Mouse (Mus musculus): ENCODE results near the gene Sec16a.

The Sec16a gene

GRCm38 (mm10) chr2:26478685-26479205, 33.7 kb upstream of the Sec16a start:
- Histone ChIP-seq H3K9me3 (ENCODE audit: low read length) (no peaks in the 10 kb centered on the region), H3K4me1 (replicated peaks; ENCODE audit: low read depth, low read length) (peaks cover 28% of the 10 kb centered on the region), H3K36me3 (ENCODE audit: insufficient read depth, low read length) (peaks cover 99% of the 10 kb centered on the region), H3K27me3 (ENCODE audit: insufficient read depth, low read length) (no peaks in the 10 kb centered on the region), H3K4me3 (replicated peaks; ENCODE audit: low read length) (no peak overlapping the region)
- no peak for TF ChIP-seq NANOG (IDR thresholded peaks at IDR 0.05; ENCODE audit: borderline replicate concordance, low read length)
- no peak for TF ChIP-seq CTCF (conservative IDR thresholded peaks at IDR 0.05; ENCODE audit: low read length)
- TF ChIP-seq POU5F1 (IDR thresholded peaks at IDR 0.05; ENCODE audit: borderline replicate concordance, low read length), result no peak

GRCm38 (mm10) chr2:26477911-26478310, 32.9 kb upstream of the Sec16a start:
- Histone ChIP-seq H3K4me1 (replicated peaks; ENCODE audit: low read depth, low read length) (peaks cover 20% of the 10 kb centered on the region), H3K27me3 (ENCODE audit: insufficient read depth, low read length) (no peaks in the 10 kb centered on the region), H3K4me3 (replicated peaks; ENCODE audit: low read length) (no peak overlapping the region), H3K9me3 (ENCODE audit: low read length) (no peaks in the 10 kb centered on the region), H3K36me3 (ENCODE audit: insufficient read depth, low read length) (peaks cover 99% of the 10 kb centered on the region)
- TF ChIP-seq NANOG (IDR thresholded peaks at IDR 0.05; ENCODE audit: borderline replicate concordance, low read length), result no peak
- no peak for TF ChIP-seq CTCF (conservative IDR thresholded peaks at IDR 0.05; ENCODE audit: low read length)
- no peak for TF ChIP-seq POU5F1 (IDR thresholded peaks at IDR 0.05; ENCODE audit: borderline replicate concordance, low read length)

- Histone ChIP-seq H3K4me3 (replicated peaks; ENCODE audit: low read length) (no peak overlapping the region), H3K27me3 (ENCODE audit: insufficient read depth, low read length) (no peaks in the 10 kb centered on the region), H3K4me1 (replicated peaks; ENCODE audit: low read depth, low read length) (peaks cover 12% of the 10 kb centered on the region), H3K9me3 (ENCODE audit: low read length) (no peaks in the 10 kb centered on the region), H3K36me3 (ENCODE audit: insufficient read depth, low read length) (peaks cover 99% of the 10 kb centered on the region)
- TF ChIP-seq CTCF (conservative IDR thresholded peaks at IDR 0.05; ENCODE audit: low read length) (no peak), POU5F1 (IDR thresholded peaks at IDR 0.05; ENCODE audit: borderline replicate concordance, low read length) (no peak), NANOG (IDR thresholded peaks at IDR 0.05; ENCODE audit: borderline replicate concordance, low read length) (no peak)
These were observed 30.8 kb upstream of the Sec16a start for GRCm38 (mm10) chr2:26475505-26476430.

GRCm38 (mm10) chr2:26474789-26475504, 29.9 kb upstream of the Sec16a start:
- Histone ChIP-seq H3K9me3 (ENCODE audit: low read length) (no peaks in the 10 kb centered on the region), H3K27me3 (ENCODE audit: insufficient read depth, low read length) (no peaks in the 10 kb centered on the region)
- TF ChIP-seq POU5F1 (IDR thresholded peaks at IDR 0.05; ENCODE audit: borderline replicate concordance, low read length), result no peak
- TF ChIP-seq NANOG (IDR thresholded peaks at IDR 0.05; ENCODE audit: borderline replicate concordance, low read length), result no peak
- TF ChIP-seq CTCF (conservative IDR thresholded peaks at IDR 0.05; ENCODE audit: low read length), result no peak

GRCm38 (mm10) chr2:26472312-26473090, 27.5 kb upstream of the Sec16a start:
- Histone ChIP-seq H3K27me3 (ENCODE audit: insufficient read depth, low read length) (no peaks in the 10 kb centered on the region), H3K4me3 (replicated peaks; ENCODE audit: low read length) (no peak overlapping the region), H3K36me3 (ENCODE audit: insufficient read depth, low read length) (peaks cover 100% of the 10 kb centered on the region), H3K4me1 (replicated peaks; ENCODE audit: low read depth, low read length) (peaks cover 14% of the 10 kb centered on the region), H3K9me3 (ENCODE audit: low read length) (no peaks in the 10 kb centered on the region)
- TF ChIP-seq CTCF (conservative IDR thresholded peaks at IDR 0.05; ENCODE audit: low read length) (no peak), NANOG (IDR thresholded peaks at IDR 0.05; ENCODE audit: borderline replicate concordance, low read length) (no peak), POU5F1 (IDR thresholded peaks at IDR 0.05; ENCODE audit: borderline replicate concordance, low read length) (no peak)

More at GRCm38 (mm10) chr2:26474789-26475504, 29.9 kb upstream of the Sec16a start:
- peaks cover 100% of the 10 kb centered on the region for H3K36me3 ChIP-seq (ENCODE audit: insufficient read depth, low read length)
- H3K4me1 ChIP-seq (replicated peaks; ENCODE audit: low read depth, low read length), result peaks cover 14% of the 10 kb centered on the region
- H3K4me3 ChIP-seq (replicated peaks; ENCODE audit: low read length), result no peak overlapping the region

- Histone ChIP-seq H3K9me3 (ENCODE audit: low read length) (no peaks in the 10 kb centered on the region), H3K27me3 (ENCODE audit: insufficient read depth, low read length) (no peaks in the 10 kb centered on the region), H3K4me3 (replicated peaks; ENCODE audit: low read length) (no peak overlapping the region), H3K36me3 (ENCODE audit: insufficient read depth, low read length) (peaks cover 100% of the 10 kb centered on the region), H3K4me1 (replicated peaks; ENCODE audit: low read depth, low read length) (peaks cover 14% of the 10 kb centered on the region)
- TF ChIP-seq POU5F1 (IDR thresholded peaks at IDR 0.05; ENCODE audit: borderline replicate concordance, low read length), result no peak
- no peak for TF ChIP-seq NANOG (IDR thresholded peaks at IDR 0.05; ENCODE audit: borderline replicate concordance, low read length)
- TF ChIP-seq CTCF (conservative IDR thresholded peaks at IDR 0.05; ENCODE audit: low read length), result no peak
These were observed 26.8 kb upstream of the Sec16a start for GRCm38 (mm10) chr2:26471652-26472285.

- Histone ChIP-seq H3K4me3 (replicated peaks; ENCODE audit: low read length) (no peak overlapping the region), H3K36me3 (ENCODE audit: insufficient read depth, low read length) (peaks cover 100% of the 10 kb centered on the region), H3K9me3 (ENCODE audit: low read length) (no peaks in the 10 kb centered on the region), H3K4me1 (replicated peaks; ENCODE audit: low read depth, low read length) (peaks cover 18% of the 10 kb centered on the region), H3K27me3 (ENCODE audit: insufficient read depth, low read length) (no peaks in the 10 kb centered on the region)
- TF ChIP-seq POU5F1 (IDR thresholded peaks at IDR 0.05; ENCODE audit: borderline replicate concordance, low read length) (no peak), NANOG (IDR thresholded peaks at IDR 0.05; ENCODE audit: borderline replicate concordance, low read length) (no peak), CTCF (conservative IDR thresholded peaks at IDR 0.05; ENCODE audit: low read length) (no peak)
These were observed 26.0 kb upstream of the Sec16a start for GRCm38 (mm10) chr2:26470967-26471366.

All from E14TG2a.4 (cell line).